Mouse (Mus musculus) kidney, embryonic 14.5 days (tissue): ENCODE data around the gene Lamtor1. TPM values are rescaled to one million over a fixed set of nuclear protein-coding genes. Genes with fewer than 3 reads are reported as not detected.

Experiments used
- microRNA-seq: library from miRNA; unstranded; fragments of <30 nt; microRNA quantifications from one replicate; pipeline ENCODE4, GENCODE M21; 2016
- polyA plus RNA-seq: library from polyadenylated mRNA; unstranded; fragments of >200 nt; fragmentation: Nextera tagmentation; extraction: Ambion mirVana; gene quantifications from 2 replicates; pipeline ENCODE4 v1.2.1, GENCODE M21; 2014

Lamtor1 gene
- polyA plus RNA-seq, 1 experiment from 2014 or later: 152 TPM

Small RNA genes lying within 50 kb of the gene (microRNA-seq; reads per million reads assigned to microRNA genes)
- not detected for gene Gm22655

Other genes starting within 250 kb of the Lamtor1 start
- 30.7 and 54.9 TPM in 2 replicates for gene Clpb, start 242.3 kb upstream of the Lamtor1 start, polyA plus RNA-seq
- gene Phox2a, start 87.6 kb upstream of the Lamtor1 start, polyA plus RNA-seq: not detected in 2 replicates
- 24.6 and 45.8 TPM in 2 replicates for gene Inppl1, start 67.7 kb upstream of the Lamtor1 start, polyA plus RNA-seq
- gene Folr2, start 48.7 kb upstream of the Lamtor1 start, polyA plus RNA-seq: 1.6 and 1.9 TPM in 2 replicates
- gene Anapc15, start 42.2 kb upstream of the Lamtor1 start, polyA plus RNA-seq: 71.4 and 91.0 TPM in 2 replicates
- 27.3 and 30.4 TPM in 2 replicates for gene Folr1, start 35.1 kb upstream of the Lamtor1 start, polyA plus RNA-seq
- gene Tomt, start 455 bp downstream of the Lamtor1 start, polyA plus RNA-seq: 0.27 and 0.37 TPM in 2 replicates
- gene Lrrc51, start 28.0 kb downstream of the Lamtor1 start, polyA plus RNA-seq: 10.0 and 14.7 TPM in 2 replicates
- gene Numa1, start 28.2 kb downstream of the Lamtor1 start, polyA plus RNA-seq: 69.6 and 110 TPM in 2 replicates
- 2.5 and 3.9 TPM in 2 replicates for gene Il18bp, start 112.8 kb downstream of the Lamtor1 start, polyA plus RNA-seq
- 22.3 and 28.8 TPM in 2 replicates for gene Rnf121, start 159.6 kb downstream of the Lamtor1 start, polyA plus RNA-seq
- gene Xndc1, start 159.6 kb downstream of the Lamtor1 start, polyA plus RNA-seq: 25.4 and 27.1 TPM in 2 replicates
- gene Xntrpc, start 159.8 kb downstream of the Lamtor1 start, polyA plus RNA-seq: 1.5 and 1.6 TPM in 2 replicates
- gene Trpc2, start 177.2 kb downstream of the Lamtor1 start, polyA plus RNA-seq: not detected in 2 replicates
- gene Art1, start 195.8 kb downstream of the Lamtor1 start, polyA plus RNA-seq: 0.88 and 1.2 TPM in 2 replicates
- 1.8 and 2.1 TPM in 2 replicates for gene Art5, start 203.6 kb downstream of the Lamtor1 start, polyA plus RNA-seq
- not detected in 2 replicates for gene Chrna10, start 210.9 kb downstream of the Lamtor1 start, polyA plus RNA-seq